Comparison of ENCODE assay signal across 8 mouse cellular contexts in the genomic region with DNA sequence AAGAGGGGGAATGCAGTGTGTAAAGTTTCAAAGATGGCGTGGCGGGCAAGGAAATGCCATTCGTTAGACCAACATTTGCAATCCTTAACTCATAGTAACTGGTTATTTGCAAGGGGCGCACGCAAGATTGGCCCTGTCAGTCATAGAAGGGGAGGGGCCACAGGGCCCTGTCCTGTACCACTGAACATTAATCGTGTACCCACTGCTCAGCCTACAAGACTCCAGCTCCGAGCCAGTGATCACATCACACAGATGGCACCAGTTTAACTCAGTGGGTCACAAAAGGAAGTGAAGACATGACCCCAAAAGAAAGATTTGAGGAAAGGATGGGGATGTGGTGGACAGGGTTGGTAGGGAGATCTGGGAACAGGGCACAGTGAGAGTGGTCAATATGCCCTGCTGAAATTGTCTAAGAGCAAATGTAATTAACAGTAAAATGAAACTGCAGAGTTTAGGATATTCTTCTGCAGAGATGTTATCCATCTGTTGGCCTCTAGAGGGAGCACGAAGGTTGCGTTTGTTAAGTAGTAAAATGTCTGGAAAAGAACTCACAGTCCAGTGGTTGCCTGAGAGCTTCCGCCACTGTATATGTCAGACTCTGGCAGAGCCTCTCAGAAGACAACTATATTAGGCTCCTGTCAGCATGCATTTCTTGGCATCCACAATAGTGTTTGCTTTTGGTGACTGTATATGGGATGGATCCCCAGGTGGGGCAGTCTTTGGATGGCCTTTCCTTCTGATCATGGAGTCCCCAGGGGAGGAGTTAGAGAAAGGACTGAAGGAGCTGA. TPM values are rescaled to one million over a fixed set of nuclear protein-coding genes. Genes with fewer than 3 reads are reported as not detected.
DNase-seq lines count a peak whose midpoint lies in the region; ATAC-seq lines count a peak whose summit lies in the region.

No protein-coding gene starts in this region.

- no peak overlapping the region for H3K4me2 ChIP-seq in forebrain, embryonic 14.5 days (ENCODE audit: low read length)
- no peak overlapping the region for H3K4me2 ChIP-seq in intestine, embryonic 16.5 days (ENCODE audit: low read depth, low read length)
- no peak overlapping the region for H3K4me2 ChIP-seq in lung, embryonic 16.5 days (ENCODE audit: low read depth, low read length)

- ATAC-seq in CD4-positive, CD25-positive, alpha-beta regulatory T cell, adult 4 months = peak; percentile 90
- ATAC-seq in forebrain, embryonic 14.5 days = peak; percentile 68
- ATAC-seq in intestine, embryonic 16.5 days = peak; percentile 56; the same call in 1 of the 2 replicates
- peak; percentile 79 for ATAC-seq in lung, embryonic 16.5 days (ENCODE audit: low read depth)

- no peak overlapping the region for H3K27ac ChIP-seq in forebrain, embryonic 14.5 days (ENCODE audit: low read depth, low read length)
- no peak overlapping the region for H3K27ac ChIP-seq in intestine, embryonic 16.5 days (ENCODE audit: low read length)
- H3K27ac ChIP-seq in lung, embryonic 16.5 days (ENCODE audit: low read length) = no peak overlapping the region

- no peaks in the 10 kb centered on the region for H3K4me1 ChIP-seq in forebrain, embryonic 14.5 days (ENCODE audit: control insufficient read depth, insufficient read depth, low read length)
- H3K4me1 ChIP-seq in intestine, embryonic 16.5 days (ENCODE audit: control insufficient read depth, insufficient read depth, low read length) = 0 out of 2 replicates have a peak, but pooled peaks cover 4% of the 10 kb centered on the region
- no peaks in the 10 kb centered on the region for H3K4me1 ChIP-seq in lung, embryonic 16.5 days (replicated peaks; ENCODE audit: control insufficient read depth, insufficient read depth, low read length)

- no peaks in the 10 kb centered on the region for H3K9me3 ChIP-seq in forebrain, embryonic 14.5 days (replicated peaks; ENCODE audit: control insufficient read depth, low read length)
- H3K9me3 ChIP-seq in intestine, embryonic 16.5 days (ENCODE audit: control insufficient read depth, low read length) = no peaks in the 10 kb centered on the region
- no peaks in the 10 kb centered on the region for H3K9me3 ChIP-seq in lung, embryonic 16.5 days (ENCODE audit: control insufficient read depth, low read length)

- no peaks in the 10 kb centered on the region for H3K36me3 ChIP-seq in forebrain, embryonic 14.5 days (ENCODE audit: control insufficient read depth, insufficient read depth, low read length)
- no peaks in the 10 kb centered on the region for H3K36me3 ChIP-seq in intestine, embryonic 16.5 days (ENCODE audit: control insufficient read depth, insufficient read depth, low read length)
- no peaks in the 10 kb centered on the region for H3K36me3 ChIP-seq in lung, embryonic 16.5 days (ENCODE audit: control insufficient read depth, insufficient read depth, low read length)

- WGBS in forebrain, embryonic 14.5 days = 58% methylated on average over 10 of the region's 10 CpGs
- WGBS in intestine, embryonic 16.5 days = 59% methylated on average over 10 of the region's 10 CpGs
- 51% methylated on average over 10 of the region's 10 CpGs for WGBS in lung, embryonic 16.5 days

- H3K27me3 ChIP-seq in forebrain, embryonic 14.5 days (replicated peaks; ENCODE audit: control insufficient read depth, insufficient read depth, low read length) = no peaks in the 10 kb centered on the region
- H3K27me3 ChIP-seq in intestine, embryonic 16.5 days (replicated peaks; ENCODE audit: control insufficient read depth, insufficient read depth, low read length) = no peaks in the 10 kb centered on the region
- H3K27me3 ChIP-seq in lung, embryonic 16.5 days (ENCODE audit: control insufficient read depth, insufficient read depth, low read depth, low read length) = no peaks in the 10 kb centered on the region

- DNase-seq in adrenal gland, postnatal 10 days = peak; percentile 53
- DNase-seq in adrenal gland, postnatal 25 days = no peak
- peak; percentile 54 to 57 for DNase-seq in cerebellum, adult 18-20 months
- peak; percentile 88 for DNase-seq in forebrain, embryonic 14.5 days (ENCODE audit: low spot score)
- DNase-seq in retina, adult 2 months (ENCODE audit: low read depth, low spot score) = peak; percentile 38

- no peak overlapping the region for H3K9ac ChIP-seq in forebrain, embryonic 14.5 days (ENCODE audit: low read length)
- no peak overlapping the region for H3K9ac ChIP-seq in intestine, embryonic 16.5 days (ENCODE audit: low read depth, low read length)
- H3K9ac ChIP-seq in lung, embryonic 16.5 days (ENCODE audit: low read length) = no peak overlapping the region

- no peak overlapping the region for H3K4me3 ChIP-seq in forebrain, embryonic 14.5 days (ENCODE audit: low read depth, low read length)
- no peak overlapping the region for H3K4me3 ChIP-seq in intestine, embryonic 16.5 days (ENCODE audit: low read length)
- no peak overlapping the region for H3K4me3 ChIP-seq in lung, embryonic 16.5 days (ENCODE audit: low read length)

RNA-seq across cellular contexts. Expression of gene Tmx1, which starts 41.8 kb away (rescaled TPM):
- total RNA-seq in adrenal gland, postnatal 10 days (2021) = 10 to 100 TPM; 39.4 to 40.1 TPM
- 53.7 and 54.0 TPM in 2 replicates for total RNA-seq in adrenal gland, postnatal 25 days (2021)
- 100 to 1,000 TPM; 111 to 124 TPM for polyA plus RNA-seq in CD4-positive, CD25-positive, alpha-beta regulatory T cell, adult 4 months (2017; shearing (Covaris generic))
- polyA plus RNA-seq in forebrain, embryonic 14.5 days (2014; fragmentation: Nextera tagmentation; extraction: Ambion mirVana) = 87.5 and 93.9 TPM in 2 replicates
- polyA plus RNA-seq in intestine, embryonic 16.5 days (2015; fragmentation: Nextera tagmentation; extraction: Ambion mirVana) = 97.1 and 102 TPM in 2 replicates
- polyA plus RNA-seq in lung, embryonic 16.5 days (2015; fragmentation: Nextera tagmentation; extraction: Ambion mirVana) = 121 and 126 TPM in 2 replicates
